Mouse (Mus musculus): ENCODE results near the gene Slc22a21.
"Not testable (repeated sequence)": the region's sequence is repeated elsewhere in the genome, so short reads cannot be mapped to it uniquely, and the experiment has no call there.

The Slc22a21 gene

DNA sequence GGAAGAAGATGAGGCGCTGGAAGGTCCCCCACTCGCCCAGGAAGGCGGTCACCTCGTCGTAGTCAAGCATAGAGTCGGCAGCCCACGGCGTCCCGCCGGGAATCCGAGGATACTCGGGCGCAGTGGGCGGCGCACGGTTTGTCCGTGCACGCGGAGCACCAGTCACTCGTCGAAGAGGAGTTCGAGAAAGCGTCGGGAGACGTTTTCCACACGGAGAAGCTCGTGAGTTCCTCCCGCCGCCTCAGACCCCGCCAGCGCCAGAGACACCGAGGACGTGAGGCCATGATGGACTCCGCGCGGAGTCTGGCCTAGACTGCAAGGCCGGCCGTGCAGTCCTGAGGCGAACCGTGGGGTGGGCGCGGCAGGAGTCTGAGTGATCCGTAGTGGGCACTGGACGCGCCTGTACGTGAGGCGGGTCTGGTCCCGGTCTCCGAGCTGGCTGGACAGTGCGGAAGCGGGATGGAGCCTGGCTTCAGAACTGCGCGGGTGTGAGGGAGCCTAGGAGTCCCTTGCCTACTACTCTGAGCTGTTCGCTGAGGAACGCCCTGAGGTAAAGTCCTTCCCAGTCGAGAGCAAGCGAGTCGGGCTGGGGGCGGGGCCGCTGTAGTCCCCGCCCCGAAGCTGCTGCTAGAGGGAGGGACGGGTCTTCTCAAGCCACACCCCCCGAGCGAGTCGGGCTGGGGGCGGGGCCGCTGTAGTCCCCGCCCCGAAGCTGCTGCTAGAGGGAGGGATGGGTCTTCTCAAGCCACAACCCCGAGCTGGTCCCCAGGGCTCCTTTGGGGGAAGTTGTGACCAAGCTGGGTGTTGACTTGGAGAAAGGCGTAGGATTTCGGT, at the start of gene Slc22a21:
Gene Slc22a21 (minus strand): TSS at position 545 of the 834 bp plus-strand sequence.
- DNase-seq, result peak; percentile 22 to 31

DNA sequence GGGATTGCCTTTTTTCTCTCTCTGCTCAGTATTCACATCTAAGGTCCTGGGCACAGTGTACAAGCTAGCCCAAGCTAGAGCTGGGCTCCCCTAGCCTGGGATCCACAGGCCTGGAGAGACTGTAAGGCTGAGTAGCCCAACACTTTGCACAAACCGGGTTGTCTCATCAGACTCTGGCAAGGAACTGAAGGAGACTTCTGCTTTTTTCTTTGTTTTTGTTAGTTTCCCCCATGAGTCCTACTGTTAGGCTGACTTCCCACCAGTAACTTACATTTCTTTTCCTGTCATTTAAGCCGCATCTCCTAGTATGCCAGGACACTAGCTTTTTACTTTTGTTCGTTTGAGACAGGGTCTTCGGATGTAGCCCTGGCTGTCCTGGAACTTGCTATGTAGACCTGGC, 48.9 kb upstream of the Slc22a21 start:
- DNase-seq, result no peak

DNA sequence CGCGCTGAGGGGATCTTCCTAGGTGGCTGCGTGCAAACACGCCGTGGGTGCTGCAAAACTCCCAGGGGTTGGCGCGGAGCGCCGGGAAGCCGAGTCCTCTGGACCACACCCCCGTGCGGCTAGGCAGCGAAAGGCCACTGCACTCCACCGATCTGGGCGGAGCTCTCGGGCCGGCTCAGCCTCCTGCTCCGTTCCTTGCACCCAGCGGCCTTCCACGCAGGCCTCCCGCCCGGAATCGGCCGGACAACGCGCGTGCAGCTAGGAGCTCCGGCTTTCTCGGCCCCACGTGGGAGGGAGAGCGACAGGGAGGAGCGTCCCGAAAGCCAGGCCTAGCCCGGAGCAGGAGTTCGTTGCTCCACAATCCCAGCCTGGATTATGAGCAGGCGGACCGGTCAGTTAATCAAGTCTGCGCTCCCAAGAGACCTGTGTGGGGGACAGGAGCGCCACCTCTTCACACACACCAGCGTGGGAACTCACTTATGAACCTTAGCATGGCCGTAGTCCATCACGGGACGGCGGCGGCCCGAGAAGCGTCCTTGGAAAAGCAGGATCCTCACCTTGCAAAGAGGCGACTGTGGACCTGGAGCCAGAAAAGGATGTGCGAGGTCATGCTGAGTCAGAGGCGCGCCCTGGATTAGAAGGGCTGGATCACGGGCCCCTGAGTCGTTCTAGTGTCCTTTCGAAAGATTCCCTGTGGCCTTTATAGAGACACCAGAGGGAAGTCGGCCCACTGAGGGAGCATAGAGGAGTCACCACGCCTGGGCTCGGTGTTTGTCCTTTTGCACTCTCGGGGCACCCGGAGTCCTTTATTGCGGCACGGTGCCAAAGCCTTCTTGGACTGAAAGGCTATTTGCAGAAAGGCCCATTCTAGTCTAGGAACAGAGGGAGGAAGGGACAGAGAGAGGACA, 48.2 kb upstream of the Slc22a21 start, which contains the start of gene Slc22a4:
Gene Slc22a4 (minus strand): TSS at position 47 of the 908 bp plus-strand sequence.
- DNase-seq, result peak in 1 of 2 experiments; percentile 24

DNA sequence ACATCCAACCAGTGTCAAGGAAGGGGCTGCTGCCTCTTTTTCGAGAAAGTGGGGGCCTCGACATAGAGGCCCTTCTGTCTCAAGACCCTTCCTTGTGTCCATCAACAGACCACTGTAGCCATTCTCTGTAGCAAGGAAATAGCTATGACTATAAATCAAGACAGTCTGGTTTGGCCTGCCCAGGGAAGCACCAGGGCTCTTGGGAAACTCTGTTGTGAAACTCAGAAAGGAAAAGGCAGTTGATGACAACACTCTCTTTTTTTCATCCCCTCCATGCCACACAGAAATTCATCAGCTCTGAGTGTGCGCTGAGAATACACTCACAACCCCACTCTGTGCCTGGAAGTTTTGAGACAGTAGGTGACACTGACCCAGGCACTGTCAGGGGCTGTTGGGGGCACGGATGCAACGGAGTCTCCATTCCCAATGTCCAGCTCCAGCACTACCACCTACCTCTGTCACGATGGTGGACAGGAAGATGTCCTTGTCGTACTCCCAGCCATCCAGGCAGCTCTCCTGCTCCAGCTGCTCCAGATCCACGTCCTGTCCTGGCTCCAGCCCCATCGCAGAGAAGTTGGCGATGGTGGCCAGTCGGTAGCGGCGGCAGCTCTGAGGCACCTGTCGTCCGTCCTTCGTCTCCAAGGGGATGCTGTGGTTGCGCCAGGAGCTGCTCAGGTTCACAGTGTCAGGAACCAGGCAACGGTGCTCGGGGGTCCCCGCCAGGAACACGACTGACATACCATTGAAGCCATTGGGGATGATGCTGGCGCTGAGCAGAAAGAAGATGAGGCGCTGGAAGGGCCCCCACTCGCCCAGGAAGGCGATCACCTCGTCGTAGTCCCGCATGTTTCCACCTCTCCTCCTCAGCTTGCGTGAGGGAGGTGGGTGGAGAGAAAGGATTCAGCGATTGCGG, 47.3 kb upstream of the Slc22a21 start:
- no peak for DNase-seq

GRCm38 (mm10) chr11:54026491-54027041, 46.4 kb upstream of the Slc22a21 start:
- DNase-seq, result no peak

GRCm38 (mm10) chr11:54021396-54022093, 41.4 kb upstream of the Slc22a21 start:
- DNase-seq, result no peak

DNA sequence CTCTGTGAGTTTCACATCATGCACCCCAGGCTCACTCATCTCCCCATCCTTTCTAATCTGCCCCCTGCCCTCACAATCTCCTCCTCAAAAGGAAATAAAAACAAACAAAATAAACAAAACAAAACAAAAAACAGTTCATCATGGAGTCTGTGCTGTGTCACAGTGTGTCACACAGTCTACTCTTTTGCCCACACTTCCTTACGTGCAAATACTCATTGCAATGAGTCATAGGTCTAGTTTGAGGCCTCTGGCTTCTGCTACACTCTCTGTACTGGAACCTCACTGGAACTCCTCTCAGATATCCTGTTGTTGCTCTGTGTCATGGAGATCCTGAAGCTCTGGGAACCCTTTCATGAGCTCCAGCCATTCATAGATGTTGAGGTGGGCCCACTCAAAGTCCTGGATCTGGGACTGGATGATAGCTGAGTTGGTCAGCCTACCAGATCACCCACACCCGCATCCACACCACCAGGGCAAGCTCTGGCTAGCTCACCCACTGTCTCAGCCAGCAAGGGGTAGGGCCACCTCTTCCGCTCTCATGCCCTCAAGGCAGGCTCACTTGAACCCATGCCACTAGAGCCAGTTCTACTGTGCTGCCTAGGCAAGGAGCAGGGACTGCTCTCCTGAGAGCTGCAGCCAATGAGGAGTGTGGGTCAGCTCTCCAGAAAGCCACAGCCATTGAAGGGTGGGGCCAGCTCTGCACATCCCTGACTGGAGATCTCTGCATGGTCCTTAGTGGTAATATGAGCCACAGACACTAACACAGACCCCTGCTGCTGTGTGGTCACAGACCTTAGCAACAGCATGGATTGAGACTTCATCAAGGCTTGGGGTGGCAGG, 39.0 kb upstream of the Slc22a21 start:
- no peak for DNase-seq

DNA sequence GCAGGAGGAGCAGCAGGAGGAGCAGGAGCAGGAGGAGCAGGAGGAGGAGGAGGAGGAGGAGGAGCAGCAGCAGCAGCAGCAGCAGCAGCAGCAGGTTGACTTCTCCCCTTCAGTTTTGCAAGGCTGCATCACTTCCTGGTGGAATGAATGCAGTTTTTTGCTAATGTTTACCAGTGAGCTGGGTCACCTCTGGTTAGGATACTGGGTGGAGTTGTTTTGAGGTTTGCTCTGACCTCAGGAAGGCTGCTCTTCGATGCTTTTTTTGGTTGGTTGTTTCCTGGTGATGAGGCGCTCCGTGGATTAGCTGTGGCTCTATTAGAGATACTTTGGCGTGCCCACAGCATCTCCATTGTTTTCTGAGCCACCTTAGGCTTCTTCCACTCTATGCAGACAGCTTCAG, 37.5 kb upstream of the Slc22a21 start:
- no peak for DNase-seq

DNA sequence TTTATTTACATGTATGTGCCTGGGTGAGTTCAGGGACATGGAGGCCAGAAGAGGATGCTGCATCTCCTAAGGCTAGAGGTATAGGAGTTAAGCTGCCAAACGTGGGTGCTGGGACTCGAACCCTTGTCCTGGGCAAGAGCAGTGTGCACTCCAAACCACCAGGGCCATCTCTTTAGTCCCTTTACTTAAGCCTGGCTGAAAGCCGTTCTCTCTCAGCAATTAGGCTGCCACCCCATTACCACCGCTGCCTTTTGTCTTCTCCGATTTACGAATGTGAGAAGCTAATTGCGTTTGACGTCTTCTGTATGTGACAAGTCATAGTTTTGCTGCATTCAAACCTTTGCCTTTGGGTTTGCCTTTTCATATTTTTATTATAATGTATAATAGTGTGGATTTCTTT, 35.9 kb upstream of the Slc22a21 start:
- no peak for DNase-seq

GRCm38 (mm10) chr11:54012961-54013360, 32.8 kb upstream of the Slc22a21 start:
- DNase-seq, result no peak

DNA sequence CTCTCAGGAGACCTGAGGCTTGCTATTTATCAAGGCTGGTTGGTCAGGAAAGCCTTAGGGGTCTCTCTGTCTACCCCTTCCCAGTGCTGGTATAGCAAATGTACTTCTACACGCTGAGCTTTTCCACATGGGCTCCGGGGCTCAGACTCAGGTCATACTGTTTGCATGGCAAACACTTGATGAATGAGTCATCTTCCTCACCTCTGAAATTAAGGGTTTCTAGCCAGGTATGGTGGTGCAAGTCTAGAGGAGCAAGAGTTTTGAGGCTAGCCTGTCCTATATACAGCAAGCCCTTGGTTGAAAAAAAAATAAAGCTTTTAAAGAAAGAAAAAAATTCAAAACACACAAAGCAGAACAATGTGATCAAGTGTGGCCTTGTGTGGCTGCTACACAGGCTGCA, 31.1 kb upstream of the Slc22a21 start:
- no peak for DNase-seq

- DNase-seq, result no peak
These were observed 28.3 kb upstream of the Slc22a21 start for GRCm38 (mm10) chr11:54008416-54008920.

GRCm38 (mm10) chr11:54007717-54008116, 27.6 kb upstream of the Slc22a21 start:
- no peak for DNase-seq

GRCm38 (mm10) chr11:54006901-54007300, 26.8 kb upstream of the Slc22a21 start:
- no peak for DNase-seq

DNA sequence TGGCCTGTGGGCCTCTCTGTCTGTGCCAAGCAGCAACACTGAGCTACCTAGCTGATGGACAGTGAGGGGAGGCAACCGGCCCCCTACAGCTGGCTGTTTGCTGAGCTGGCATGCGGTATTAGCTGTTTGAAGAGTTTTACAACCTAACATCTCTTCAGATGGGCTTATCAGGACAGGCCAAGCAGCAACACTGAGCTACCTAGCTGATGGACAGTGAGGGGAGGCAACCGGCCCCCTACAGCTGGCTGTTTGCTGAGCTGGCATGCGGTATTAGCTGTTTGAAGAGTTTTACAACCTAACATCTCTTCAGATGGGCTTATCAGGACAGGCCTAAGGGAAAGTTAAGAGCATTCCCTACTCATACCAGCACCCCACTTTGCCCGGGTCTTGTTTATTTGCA, 26.2 kb upstream of the Slc22a21 start:
- DNase-seq, result not testable (repeated sequence)

GRCm38 (mm10) chr11:54004734-54005133, 24.6 kb upstream of the Slc22a21 start:
- no peak for DNase-seq

- no peak for DNase-seq
These were observed 24.1 kb upstream of the Slc22a21 start for GRCm38 (mm10) chr11:54004221-54004620.

DNA sequence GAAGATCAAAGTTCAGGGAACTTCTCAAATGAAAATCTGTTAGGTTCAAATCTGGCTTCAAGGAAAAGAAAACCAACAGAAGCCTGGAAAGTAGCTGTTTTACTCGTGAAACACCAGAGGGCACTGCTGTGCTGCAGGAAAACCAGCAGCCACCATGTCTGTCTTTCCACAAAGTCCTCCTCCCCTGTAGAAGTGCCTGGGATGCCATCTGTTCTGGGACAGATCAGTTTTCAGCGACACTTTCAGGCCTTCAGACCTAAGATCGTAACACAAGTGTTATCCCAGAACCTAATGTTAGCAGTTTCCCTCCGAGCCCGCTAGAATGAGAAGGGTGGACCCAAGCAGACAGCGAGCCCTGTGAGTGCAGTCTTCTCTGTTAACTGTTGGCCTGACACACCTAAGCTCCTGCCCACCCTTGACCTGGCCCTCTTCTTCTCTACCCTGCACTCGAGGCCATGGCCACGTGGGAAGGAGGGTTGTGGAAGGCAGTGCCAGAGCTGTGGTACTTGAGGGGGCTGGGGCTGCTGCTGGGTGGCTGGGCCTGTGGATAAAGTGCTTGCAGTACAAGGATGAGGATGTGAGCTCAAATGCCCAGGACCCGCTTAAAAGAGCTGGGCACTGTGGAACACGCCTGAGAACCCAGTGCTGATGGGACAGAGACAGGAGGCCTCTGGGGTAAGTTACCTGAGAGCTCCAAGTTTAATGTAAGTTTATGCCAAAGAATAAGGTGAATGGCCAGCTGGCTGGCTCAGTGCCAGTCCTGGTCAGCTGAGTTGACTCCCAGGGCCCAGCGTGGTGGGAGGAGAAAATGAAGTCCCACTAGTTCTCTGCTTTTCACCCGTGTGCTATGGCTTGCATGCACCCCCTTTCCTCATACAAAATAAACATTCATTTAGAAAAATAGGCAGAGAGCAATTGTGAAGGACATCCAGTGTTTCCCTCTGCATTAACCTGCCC, 22.9 kb upstream of the Slc22a21 start:
- not testable (repeated sequence) for DNase-seq

GRCm38 (mm10) chr11:54002147-54002760, 22.1 kb upstream of the Slc22a21 start:
- peak in 1 of 2 experiments; percentile 14 for DNase-seq
